ENCODE assay signal across 10 mouse cellular contexts in genomic region chr7:142082179-142082578, GRCm38 (mm10). TPM values are rescaled to one million over a fixed set of nuclear protein-coding genes. Genes with fewer than 3 reads are reported as not detected.
A peak's percentile ranks its signal among the peaks of the same experiment; 100 is the strongest.
DNase-seq lines count a peak whose midpoint lies in the region; ATAC-seq and TF ChIP-seq lines count a peak whose summit lies in the region.
"Had no signal": no experiment of that assay in that cellular context is flagged by ENCODE, and none has a peak within 500 bp of the region (broad histone marks: within the 10 kb centered on the region; RNA-seq: fewer than 3 reads in every experiment).

No protein-coding gene starts in this region.

- H3K27ac ChIP-seq in kidney, postnatal 0 days, result no peak overlapping the region
- H3K27ac ChIP-seq in embryonic facial prominence, embryonic 13.5 days, result no peak overlapping the region
- peak overlapping the region; percentile 7; the same call in 1 of the 2 replicates for H3K27ac ChIP-seq in hindbrain, postnatal 0 days
- H3K27ac ChIP-seq in neural tube, embryonic 13.5 days (replicated peaks), result no peak overlapping the region
- H3K27ac ChIP-seq: hindbrain, embryonic 15.5 days; left cerebral cortex, adult 2 months had no signal

- no peaks in the 10 kb centered on the region for H3K36me3 ChIP-seq in kidney, postnatal 0 days (ENCODE audit: insufficient read depth, low read length)
- no peaks in the 10 kb centered on the region for H3K36me3 ChIP-seq in embryonic facial prominence, embryonic 13.5 days
- H3K36me3 ChIP-seq in hindbrain, postnatal 0 days (ENCODE audit: insufficient read depth, low read length), result peaks cover 31% of the 10 kb centered on the region
- H3K36me3 ChIP-seq in neural tube, embryonic 13.5 days, result peaks cover 86% of the 10 kb centered on the region

- H3K9ac ChIP-seq in kidney, postnatal 0 days (ENCODE audit: low read depth, low read length), result peak overlapping the region; percentile 28; the same call in 1 of the 2 replicates
- H3K9ac ChIP-seq in embryonic facial prominence, embryonic 13.5 days, result peak overlapping the region; percentile 62
- H3K9ac ChIP-seq in hindbrain, postnatal 0 days (replicated peaks; ENCODE audit: low read length), result no peak overlapping the region; the same call in 1 of the 2 replicates
- peak overlapping the region; percentile 54; the same call in 1 of the 2 replicates for H3K9ac ChIP-seq in neural tube, embryonic 13.5 days
- H3K9ac ChIP-seq: hindbrain, embryonic 15.5 days had no signal

- H3K4me1 ChIP-seq in kidney, postnatal 0 days (replicated peaks; ENCODE audit: insufficient read depth, low read length), result no peaks in the 10 kb centered on the region
- peaks cover 23% of the 10 kb centered on the region for H3K4me1 ChIP-seq in embryonic facial prominence, embryonic 13.5 days
- H3K4me1 ChIP-seq in hindbrain, postnatal 0 days (ENCODE audit: insufficient read depth, low read length), result peaks cover 3% of the 10 kb centered on the region; the same call in 1 of the 2 replicates
- H3K4me1 ChIP-seq in neural tube, embryonic 13.5 days (replicated peaks), result peaks cover 37% of the 10 kb centered on the region

- H3K9me3 ChIP-seq in kidney, postnatal 0 days (replicated peaks; ENCODE audit: low read length), result no peaks in the 10 kb centered on the region
- no peaks in the 10 kb centered on the region for H3K9me3 ChIP-seq in embryonic facial prominence, embryonic 13.5 days
- no peaks in the 10 kb centered on the region for H3K9me3 ChIP-seq in hindbrain, postnatal 0 days (ENCODE audit: low read length)
- no peaks in the 10 kb centered on the region for H3K9me3 ChIP-seq in neural tube, embryonic 13.5 days
- H3K9me3 ChIP-seq: hindbrain, embryonic 15.5 days had no signal

- TF ChIP-seq CTCF in kidney, postnatal 0 days (IDR thresholded peaks at IDR 0.05; ENCODE audit: low read depth), result no peak
- TF ChIP-seq CTCF in hindbrain, postnatal 0 days (IDR thresholded peaks at IDR 0.05; ENCODE audit: low read depth), result no peak

- H3K27me3 ChIP-seq in kidney, postnatal 0 days (ENCODE audit: insufficient read depth, low read length), result 0 out of 2 replicates have a peak, but pooled peaks cover 12% of the 10 kb centered on the region
- peaks cover 95% of the 10 kb centered on the region for H3K27me3 ChIP-seq in embryonic facial prominence, embryonic 13.5 days
- no peaks in the 10 kb centered on the region for H3K27me3 ChIP-seq in hindbrain, postnatal 0 days (ENCODE audit: insufficient read depth, low read length)
- H3K27me3 ChIP-seq in neural tube, embryonic 13.5 days, result peaks cover 50% of the 10 kb centered on the region
- H3K27me3 ChIP-seq: hindbrain, embryonic 15.5 days had no signal

- ATAC-seq in kidney, postnatal 0 days (replicated peaks; ENCODE audit: low FRiP score, low read depth), result 0 out of 2 replicates have a peak, but pooled peaks have one; percentile 30
- ATAC-seq in embryonic facial prominence, embryonic 13.5 days (ENCODE audit: insufficient number of reproducible peaks, insufficient read depth, low FRiP score, low TSS enrichment, low read depth), result no peak
- ATAC-seq in hindbrain, postnatal 0 days, result no peak
- ATAC-seq in neural tube, embryonic 13.5 days (ENCODE audit: low read depth), result no peak
- no peak for ATAC-seq in erythroblast, adult 5-6 weeks (replicated peaks; ENCODE audit: low FRiP score, poor library complexity, severe bottlenecking)

- no peak for DNase-seq in kidney, postnatal 0 days (ENCODE audit: low spot score)
- DNase-seq in kidney, postnatal 25 days, result no peak
- DNase-seq in hindbrain, postnatal 0 days (ENCODE audit: low spot score), result no peak
- no peak for DNase-seq in Muller cell, postnatal 12 days (ENCODE audit: inconsistent ontology term)
- DNase-seq: right cerebral cortex, postnatal 4 days had no signal

- peak overlapping the region; percentile 53 for H3K4me2 ChIP-seq in kidney, postnatal 0 days (ENCODE audit: low read length)
- H3K4me2 ChIP-seq in embryonic facial prominence, embryonic 13.5 days, result peak overlapping the region; percentile 69
- no peak overlapping the region for H3K4me2 ChIP-seq in hindbrain, postnatal 0 days (ENCODE audit: low read depth, low read length)
- H3K4me2 ChIP-seq in neural tube, embryonic 13.5 days, result peak overlapping the region; percentile 39
- H3K4me2 ChIP-seq: hindbrain, embryonic 15.5 days had no signal

- WGBS in kidney, postnatal 0 days, result 19% methylated on average over 31 of the region's 38 CpGs
- 7% methylated on average over 28 of the region's 38 CpGs for WGBS in embryonic facial prominence, embryonic 13.5 days
- 12% methylated on average over 24 of the region's 38 CpGs for WGBS in hindbrain, postnatal 0 days
- WGBS in neural tube, embryonic 13.5 days, result 15% methylated on average over 38 of the region's 38 CpGs

- H3K4me3 ChIP-seq in kidney, postnatal 0 days (replicated peaks; ENCODE audit: low read depth, low read length), result peak overlapping the region; percentile 13; the same call in 1 of the 2 replicates
- H3K4me3 ChIP-seq in embryonic facial prominence, embryonic 13.5 days, result peak overlapping the region; percentile 41
- no peak overlapping the region for H3K4me3 ChIP-seq in hindbrain, postnatal 0 days (ENCODE audit: low read length)
- no peak overlapping the region for H3K4me3 ChIP-seq in neural tube, embryonic 13.5 days
- H3K4me3 ChIP-seq: hindbrain, embryonic 15.5 days; left cerebral cortex, adult 2 months had no signal

RNA-seq across cellular contexts. Expression of gene Dusp8, which starts 13.5 kb away (rescaled TPM):
- polyA plus RNA-seq in kidney, postnatal 0 days (2015; fragmentation: Nextera tagmentation; extraction: Ambion mirVana), result 2.3 and 2.5 TPM in 2 replicates
- 2.4 and 2.6 TPM in 2 replicates for polyA plus RNA-seq in embryonic facial prominence, embryonic 13.5 days (2015; fragmentation: Nextera tagmentation; extraction: Ambion mirVana)
- total RNA-seq in hindbrain, postnatal 0 days (2014; rRNA removed), result 129 and 133 TPM in 2 replicates
- 86.2 and 94.6 TPM in 2 replicates for polyA plus RNA-seq in hindbrain, postnatal 0 days (2015; fragmentation: Nextera tagmentation; extraction: Ambion mirVana)
- polyA plus RNA-seq in neural tube, embryonic 13.5 days (2015; fragmentation: Nextera tagmentation; extraction: Ambion mirVana), result 88.4 and 96.1 TPM in 2 replicates
- total RNA-seq in erythroblast, adult 5-6 weeks (2015; ENCODE audit: low replicate concordance), result 13.3 and 22.2 TPM in 2 replicates
- total RNA-seq in erythroblast, adult 5-6 weeks (2017; ENCODE audit: low replicate concordance), result 14.7 and 15.9 TPM in 2 replicates

RNA-seq across cellular contexts. Expression of gene Mob2, which starts 21.3 kb away (rescaled TPM):
- polyA plus RNA-seq in kidney, postnatal 0 days (2015; fragmentation: Nextera tagmentation; extraction: Ambion mirVana), result 62.8 and 64.3 TPM in 2 replicates
- polyA plus RNA-seq in embryonic facial prominence, embryonic 13.5 days (2015; fragmentation: Nextera tagmentation; extraction: Ambion mirVana), result 66.1 and 69.2 TPM in 2 replicates
- total RNA-seq in hindbrain, postnatal 0 days (2014; rRNA removed), result 41.1 and 45.5 TPM in 2 replicates
- polyA plus RNA-seq in hindbrain, postnatal 0 days (2015; fragmentation: Nextera tagmentation; extraction: Ambion mirVana), result 43.4 and 44.1 TPM in 2 replicates
- 51.3 and 52.8 TPM in 2 replicates for polyA plus RNA-seq in neural tube, embryonic 13.5 days (2015; fragmentation: Nextera tagmentation; extraction: Ambion mirVana)
- 67.1 and 69.6 TPM in 2 replicates for total RNA-seq in erythroblast, adult 5-6 weeks (2015; ENCODE audit: low replicate concordance)
- 75.1 and 76.9 TPM in 2 replicates for total RNA-seq in erythroblast, adult 5-6 weeks (2017; ENCODE audit: low replicate concordance)

RNA-seq across cellular contexts. Expression of gene Gm45618, which starts 38.4 kb away (rescaled TPM):
- polyA plus RNA-seq in kidney, postnatal 0 days (2015; fragmentation: Nextera tagmentation; extraction: Ambion mirVana), result not detected in 2 replicates
- not detected in 2 replicates for polyA plus RNA-seq in embryonic facial prominence, embryonic 13.5 days (2015; fragmentation: Nextera tagmentation; extraction: Ambion mirVana)
- total RNA-seq in hindbrain, postnatal 0 days (2014; rRNA removed), result not detected in 2 replicates
- polyA plus RNA-seq in hindbrain, postnatal 0 days (2015; fragmentation: Nextera tagmentation; extraction: Ambion mirVana), result not detected in 2 replicates
- polyA plus RNA-seq in neural tube, embryonic 13.5 days (2015; fragmentation: Nextera tagmentation; extraction: Ambion mirVana), result not detected in 2 replicates
- total RNA-seq in erythroblast, adult 5-6 weeks (2015; ENCODE audit: low replicate concordance), result not detected in 2 replicates
- not detected in 2 replicates for total RNA-seq in erythroblast, adult 5-6 weeks (2017; ENCODE audit: low replicate concordance)
- total RNA-seq: left cerebral cortex, adult 2 months had no signal
- polyA plus RNA-seq: hindbrain, embryonic 15.5 days had no signal

RNA-seq across cellular contexts. Expression of gene Gm39115, which starts 53.7 kb away (rescaled TPM):
- not detected in 2 replicates for polyA plus RNA-seq in kidney, postnatal 0 days (2015; fragmentation: Nextera tagmentation; extraction: Ambion mirVana)
- polyA plus RNA-seq in embryonic facial prominence, embryonic 13.5 days (2015; fragmentation: Nextera tagmentation; extraction: Ambion mirVana), result not detected in 2 replicates
- not detected in 2 replicates for total RNA-seq in hindbrain, postnatal 0 days (2014; rRNA removed)
- not detected in 2 replicates for polyA plus RNA-seq in hindbrain, postnatal 0 days (2015; fragmentation: Nextera tagmentation; extraction: Ambion mirVana)
- polyA plus RNA-seq in neural tube, embryonic 13.5 days (2015; fragmentation: Nextera tagmentation; extraction: Ambion mirVana), result not detected in 2 replicates
- total RNA-seq in erythroblast, adult 5-6 weeks (2015; ENCODE audit: low replicate concordance), result not detected in 2 replicates
- not detected in 2 replicates for total RNA-seq in erythroblast, adult 5-6 weeks (2017; ENCODE audit: low replicate concordance)
- total RNA-seq: left cerebral cortex, adult 2 months had no signal
- polyA plus RNA-seq: hindbrain, embryonic 15.5 days had no signal

Comparison
In these comparisons a context has a peak if more than half of its experiments do, and no peak if none do; other contexts are left out.
1. H3K4me3 ChIP-seq: peak in kidney, postnatal 0 days (single experiment) and embryonic facial prominence, embryonic 13.5 days (single experiment); none in hindbrain, postnatal 0 days (single experiment) and neural tube, embryonic 13.5 days (single experiment).
2. RNA of gene Dusp8, which starts 13.5 kb away (polyA plus RNA-seq): 88.4 to 96.1 TPM in neural tube, embryonic 13.5 days and 86.2 to 94.6 TPM in hindbrain, postnatal 0 days; 2.4 to 2.6 TPM in embryonic facial prominence, embryonic 13.5 days and 2.3 to 2.5 TPM in kidney, postnatal 0 days; every median in the first group is over 10 times any median in the second.